Mouse (Mus musculus) liver, postnatal 0 days (tissue): ENCODE data around the gene Wtap. TPM values are rescaled to one million over a fixed set of nuclear protein-coding genes. Genes with fewer than 3 reads are reported as not detected.
"Not testable (repeated sequence)": the region's sequence is repeated elsewhere in the genome, so short reads cannot be mapped to it uniquely, and the experiment has no call there.

ENCODE experiments used
- ATAC-seq: fragments of 200-750 bp; cut with Nextera tagmentation; 2 replicates; pipeline ENCODE4 v1.8.0; 2017; ENCODE audit warnings: mild to moderate bottlenecking, moderate library complexity
- DNase-seq: peaks from one replicate; pipeline ENCODE4 v3.0.0-alpha.2; 2016
- H3K27ac ChIP-seq: fragments of 300-500 bp; sonication (generic); 2 replicates; pipeline ENCODE4 v1.5.1; 2014; ENCODE audit warnings: antibody characterized with exemption, moderate library complexity, mild to moderate bottlenecking, low read depth
- H3K27me3 ChIP-seq: fragments of 300-500 bp; sonication (generic); 2 replicates; pipeline ENCODE4 v1.6.1; 2014; ENCODE audit warnings: low read length, control low read depth, mixed read lengths; ENCODE audit not compliant: insufficient read depth
- H3K36me3 ChIP-seq: fragments of 300-500 bp; sonication (generic); replicated peaks from 2 replicates; pipeline ENCODE4 v1.6.1; 2014; ENCODE audit warnings: mild to moderate bottlenecking, control low read depth, low read length, moderate library complexity, mixed read lengths; ENCODE audit not compliant: insufficient read depth
- H3K4me1 ChIP-seq: fragments of 300-500 bp; sonication (generic); 2 replicates; pipeline ENCODE4 v1.6.1; 2014; ENCODE audit warnings: antibody characterized with exemption, mild to moderate bottlenecking, control low read depth; ENCODE audit not compliant: insufficient read depth
- H3K4me2 ChIP-seq: fragments of 300-500 bp; sonication (generic); 2 replicates; pipeline ENCODE4 v1.6.1; 2014; ENCODE audit warnings: low read depth, mild to moderate bottlenecking, low read length, moderate library complexity, mixed read lengths
- H3K4me3 ChIP-seq: fragments of 300-500 bp; sonication (generic); 2 replicates; pipeline ENCODE4 v1.5.1; 2014; ENCODE audit warnings: low read depth, low read length
- H3K9ac ChIP-seq: fragments of 300-500 bp; sonication (generic); replicated peaks from 2 replicates; pipeline ENCODE4 v1.6.1; 2014; ENCODE audit warnings: mild to moderate bottlenecking, moderate library complexity
- H3K9me3 ChIP-seq: fragments of 300-500 bp; sonication (generic); 2 replicates; pipeline ENCODE4 v1.6.1; 2016; ENCODE audit warnings: mild to moderate bottlenecking, control low read depth, low read length, mixed read lengths
- CTCF ChIP-seq: sonication (generic); IDR thresholded peaks from 2 replicates; pipeline ENCODE4 v1.5.1; 2016; ENCODE audit warnings: antibody characterized with exemption, low read depth
- EP300 ChIP-seq: IDR thresholded peaks from 2 replicates; pipeline ENCODE4 v1.6.1; 2016; ENCODE audit warnings: antibody characterized with exemption, low read depth, mild to moderate bottlenecking
- WGBS: fragments of 180-500 bp; shearing (Covaris S2); extraction: QIAGEN DNeasy Blood & Tissue Kit; methylation state at CpG from one replicate; pipeline ENCODE4 v1.1.7; 2014; ENCODE audit not compliant: insufficient replicate concordance; 5-methylcytosine and 5-hydroxymethylcytosine counted together
- polyA plus RNA-seq: library from polyadenylated mRNA; unstranded; fragments of >200 nt; fragmentation: Nextera tagmentation; extraction: Ambion mirVana; gene quantifications from 2 replicates; pipeline ENCODE4 v1.2.1, GENCODE M21; 2015

Wtap gene
- polyA plus RNA-seq, 1 experiment from 2014 or later = 54.6 TPM

DNA sequence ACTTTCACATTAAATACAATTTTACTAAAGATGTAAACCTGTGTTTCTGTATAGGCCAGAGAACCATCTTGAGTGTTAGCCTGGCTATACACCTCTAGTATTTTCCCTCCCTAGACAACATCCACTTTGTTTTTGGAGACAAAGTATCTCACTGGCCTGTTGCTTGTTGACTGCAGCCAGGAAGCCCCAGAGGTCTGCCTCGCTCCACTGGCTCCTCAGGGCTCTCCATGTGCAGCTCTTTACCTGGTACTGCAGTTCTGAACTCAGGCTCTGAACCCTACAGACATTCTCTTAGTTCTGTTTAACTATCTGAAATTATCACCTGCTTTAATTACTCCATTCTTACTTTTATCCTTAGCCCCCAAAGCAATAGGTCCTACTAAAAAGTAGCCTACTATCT lies 15.4 kb downstream of the Wtap start:
- H3K9me3 ChIP-seq = no peaks in the 10 kb centered on the region
- 87% methylated on average over 1 of the region's 1 CpGs for WGBS
- H3K27me3 ChIP-seq = no peaks in the 10 kb centered on the region
- H3K4me3 ChIP-seq = no peak overlapping the region
- H3K36me3 ChIP-seq = peaks cover 63% of the 10 kb centered on the region
- no peak overlapping the region for H3K27ac ChIP-seq
- H3K4me2 ChIP-seq = no peak overlapping the region
- TF ChIP-seq EP300 (no peak), CTCF (no peak)
- no peaks in the 10 kb centered on the region for H3K4me1 ChIP-seq
- no peak for ATAC-seq
- no peak for DNase-seq
- H3K9ac ChIP-seq = no peak overlapping the region

DNA sequence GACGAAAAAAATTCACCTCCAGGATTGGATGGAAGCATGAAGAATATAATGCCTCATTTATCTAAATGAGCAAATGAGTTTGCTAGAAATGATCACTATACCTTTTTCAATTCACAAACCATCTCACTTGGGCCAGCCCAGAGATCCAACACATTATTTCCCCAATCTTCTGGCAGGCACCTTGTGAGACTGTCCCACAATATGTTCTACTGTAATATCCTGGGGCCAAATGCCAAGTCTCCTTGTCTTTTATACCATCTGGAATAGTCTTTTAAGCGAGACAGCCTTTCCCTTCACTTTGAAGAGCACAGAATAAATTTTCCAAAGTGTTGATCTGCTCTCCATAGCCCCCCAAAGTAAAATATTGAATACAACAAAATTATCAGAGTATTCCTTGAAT lies 20.1 kb downstream of the Wtap start:
- Histone ChIP-seq H3K27me3 (no peaks in the 10 kb centered on the region), H3K4me1 (no peaks in the 10 kb centered on the region), H3K9me3 (no peaks in the 10 kb centered on the region), H3K9ac (no peak overlapping the region), H3K4me3 (no peak overlapping the region), H3K36me3 (peaks cover 55% of the 10 kb centered on the region), H3K4me2 (no peak overlapping the region), H3K27ac (no peak overlapping the region)
- DNase-seq (no peak), ATAC-seq (no peak)
- no peak for TF ChIP-seq CTCF
- no peak for TF ChIP-seq EP300
- 85% methylated on average over 2 of the region's 2 CpGs for WGBS

DNA sequence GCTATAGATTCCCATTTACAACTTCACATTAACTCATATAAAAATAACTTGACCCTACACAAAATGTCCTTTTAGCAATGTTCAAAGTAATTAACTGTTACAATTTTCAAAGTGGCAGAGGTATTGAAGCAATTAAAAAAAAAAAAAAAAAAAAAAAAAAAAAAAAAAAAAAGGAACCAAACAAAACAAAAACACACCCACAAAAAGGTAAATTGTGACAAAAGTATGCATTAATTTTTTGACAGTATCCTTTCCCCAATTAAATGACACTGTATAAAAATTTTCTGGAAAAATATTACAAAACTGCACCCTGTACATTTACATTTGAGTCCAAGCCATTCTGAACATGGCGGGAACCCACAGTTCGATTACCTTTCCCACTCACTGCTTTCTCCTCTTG lies 26.8 kb downstream of the Wtap start:
- Histone ChIP-seq H3K4me1 (no peaks in the 10 kb centered on the region), H3K9me3 (no peaks in the 10 kb centered on the region), H3K36me3 (peaks cover 38% of the 10 kb centered on the region), H3K27ac (no peak overlapping the region), H3K27me3 (no peaks in the 10 kb centered on the region), H3K4me3 (no peak overlapping the region), H3K9ac (no peak overlapping the region), H3K4me2 (no peak overlapping the region)
- no peak for TF ChIP-seq CTCF
- TF ChIP-seq EP300 = no peak
- DNase-seq (no peak), ATAC-seq (no peak)
- 94% methylated on average over 2 of the region's 2 CpGs for WGBS

DNA sequence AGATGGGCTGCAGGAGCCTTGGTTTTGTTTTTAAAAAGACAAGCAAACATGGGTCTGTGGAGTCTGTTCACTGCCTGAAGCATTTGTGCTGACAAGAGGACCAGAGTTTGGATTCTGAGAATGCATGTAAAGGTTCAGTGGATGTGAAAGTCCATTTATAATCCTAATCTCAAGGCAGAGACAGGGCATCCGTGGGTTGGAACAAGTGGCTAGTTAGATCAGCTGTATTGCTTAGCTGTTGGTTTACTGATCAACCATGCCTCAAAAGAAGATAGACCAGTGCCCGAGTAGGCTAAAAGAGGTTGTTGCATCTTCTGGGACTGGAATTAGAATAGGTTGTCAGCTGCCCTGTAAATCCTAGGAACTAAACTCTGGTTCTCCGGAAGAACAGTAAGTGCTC lies 30.5 kb downstream of the Wtap start:
- no peak overlapping the region for H3K4me2 ChIP-seq
- TF ChIP-seq CTCF (no peak), EP300 (no peak)
- peaks cover 19% of the 10 kb centered on the region for H3K36me3 ChIP-seq
- no peaks in the 10 kb centered on the region for H3K9me3 ChIP-seq
- H3K4me1 ChIP-seq = peaks cover 6% of the 10 kb centered on the region
- WGBS = 68% methylated on average over 3 of the region's 3 CpGs
- H3K9ac ChIP-seq = no peak overlapping the region
- no peak overlapping the region for H3K27ac ChIP-seq
- H3K27me3 ChIP-seq = no peaks in the 10 kb centered on the region
- H3K4me3 ChIP-seq = no peak overlapping the region
- no peak for DNase-seq
- no peak for ATAC-seq

DNA sequence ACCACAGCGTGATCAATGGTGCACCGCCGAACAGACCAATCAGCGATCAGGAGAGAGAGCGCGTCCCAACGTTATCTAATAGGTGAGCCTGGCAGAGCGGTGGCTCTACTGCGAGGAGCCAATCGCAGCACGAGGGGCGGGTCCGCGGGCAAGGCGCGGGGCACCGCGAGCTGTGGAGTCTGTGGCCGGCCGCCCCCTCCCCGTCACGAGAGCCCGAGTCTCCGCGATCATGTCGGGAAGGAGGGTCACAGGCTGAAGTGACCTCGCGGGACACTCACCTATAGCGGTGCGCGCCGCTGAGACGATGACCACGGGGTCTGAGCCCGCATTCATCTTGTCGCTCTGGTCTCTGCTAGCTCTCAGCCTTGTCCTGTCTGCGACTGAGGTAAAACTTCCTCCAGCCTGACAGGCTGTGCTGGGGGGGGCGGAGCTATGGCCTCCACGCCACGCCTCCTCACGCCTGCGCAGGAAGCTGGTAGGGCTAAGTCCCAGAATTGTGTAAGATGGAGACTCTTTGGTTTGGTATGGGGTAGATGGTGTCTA lies 33.6 kb downstream of the Wtap start, which contains the start of gene Acat2:
Acat2 (minus strand) TSS at position 417 of the 543 bp plus-strand sequence.
- H3K4me1 ChIP-seq = peaks cover 6% of the 10 kb centered on the region
- H3K4me2 ChIP-seq = peak within 1 kb of the TSS; percentile 70
- H3K27me3 ChIP-seq = no peaks in the 10 kb centered on the region
- DNase-seq (peak; percentile 94), ATAC-seq (peak; percentile 98)
- H3K9me3 ChIP-seq = no peaks in the 10 kb centered on the region
- under 1% methylated on average over 25 of the region's 42 CpGs for WGBS
- TF ChIP-seq CTCF = no peak
- TF ChIP-seq EP300 = no peak
- H3K27ac ChIP-seq = peak within 1 kb of the TSS; percentile 87
- peak within 1 kb of the TSS; percentile 70 for H3K9ac ChIP-seq
- H3K4me3 ChIP-seq = peak within 1 kb of the TSS; percentile 89
- H3K36me3 ChIP-seq = peaks cover 13% of the 10 kb centered on the region

DNA sequence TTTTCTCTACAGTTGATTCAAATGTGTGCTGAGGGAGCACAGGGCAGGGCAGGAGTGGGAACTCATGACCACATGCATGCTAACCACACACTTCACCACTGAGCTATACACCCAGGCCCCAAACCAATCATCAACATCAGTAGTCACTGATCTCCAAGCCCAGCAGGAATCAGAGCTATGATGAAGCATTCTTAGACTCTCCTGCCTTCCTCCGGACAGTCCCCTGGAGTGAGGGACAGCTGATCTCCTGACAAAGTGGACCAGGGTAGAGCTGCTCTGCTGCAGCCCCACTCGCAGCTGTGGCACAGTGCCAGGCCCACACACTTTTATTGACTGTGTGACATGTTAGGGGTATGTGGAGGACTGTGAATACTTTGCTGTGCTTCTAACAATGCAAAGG lies 34.6 kb downstream of the Wtap start:
- not testable (repeated sequence) for ATAC-seq, H3K4me3 ChIP-seq, H3K27me3 ChIP-seq, H3K9ac ChIP-seq, DNase-seq, H3K9me3 ChIP-seq, H3K27ac ChIP-seq, H3K4me2 ChIP-seq, H3K4me1 ChIP-seq
- peaks cover 13% of the 10 kb centered on the region for H3K36me3 ChIP-seq
- WGBS = 10% methylated on average over 1 of the region's 2 CpGs

DNA sequence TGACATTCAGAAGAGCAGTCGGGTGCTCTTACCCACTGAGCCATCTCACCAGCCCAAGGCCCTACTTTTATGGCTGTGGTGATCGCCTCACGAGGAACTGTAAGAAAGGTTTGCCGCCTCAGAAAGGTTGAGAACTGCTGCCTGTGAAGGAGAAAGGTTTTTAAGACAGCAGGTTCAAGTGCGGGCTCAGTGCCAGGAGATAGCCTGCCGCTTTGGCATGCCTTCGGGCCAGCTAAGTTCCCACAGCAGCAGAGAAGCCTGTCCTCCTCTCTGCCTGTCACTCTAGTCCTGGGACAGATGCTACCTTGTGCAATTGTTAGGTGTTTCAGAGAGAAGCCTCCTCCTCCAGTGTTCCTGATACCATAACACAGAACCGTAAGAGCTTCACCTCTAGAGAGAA lies 37.3 kb downstream of the Wtap start:
- no peak overlapping the region for H3K4me3 ChIP-seq
- ATAC-seq = no peak
- peaks cover 6% of the 10 kb centered on the region for H3K4me1 ChIP-seq
- no peak overlapping the region for H3K4me2 ChIP-seq
- H3K9ac ChIP-seq = no peak overlapping the region
- peaks cover 13% of the 10 kb centered on the region for H3K36me3 ChIP-seq
- no peak for DNase-seq
- no peak overlapping the region for H3K27ac ChIP-seq
- no peaks in the 10 kb centered on the region for H3K9me3 ChIP-seq
- no peak for TF ChIP-seq CTCF
- TF ChIP-seq EP300 = no peak
- no peaks in the 10 kb centered on the region for H3K27me3 ChIP-seq
- 91% methylated on average over 8 of the region's 8 CpGs for WGBS
